Mouse (Mus musculus): ENCODE data around the gene Nphs1. TPM values are rescaled to one million over a fixed set of nuclear protein-coding genes. Genes with fewer than 3 reads are reported as not detected.
A peak's percentile ranks its signal among the peaks of the same experiment; 100 is the strongest.
"Not testable (repeated sequence)": the region's sequence is repeated elsewhere in the genome, so short reads cannot be mapped to it uniquely, and the experiment has no call there.

Gene Nphs1
- polyA plus RNA-seq, 1 experiment = 1.8 TPM

DNA sequence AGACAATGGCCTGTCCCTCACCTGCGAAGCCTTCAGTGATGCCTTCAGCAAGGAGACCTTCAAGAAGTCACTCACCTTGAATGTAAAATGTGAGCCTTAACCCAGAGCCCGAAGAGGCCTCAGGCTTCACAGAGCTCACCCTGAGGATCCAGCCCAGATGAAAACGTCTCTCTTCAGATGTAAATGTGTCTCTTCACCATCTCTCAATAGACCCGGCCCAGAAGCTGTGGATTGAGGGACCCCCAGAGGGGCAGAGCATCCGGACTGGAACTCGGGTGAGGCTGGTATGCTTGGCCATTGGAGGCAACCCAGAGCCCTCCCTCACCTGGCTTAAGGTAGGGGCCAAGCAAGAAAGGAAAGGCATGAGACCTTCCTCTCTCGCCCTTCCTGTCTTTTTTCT is 5.5 kb downstream of the Nphs1 start:
- 32% methylated on average over 7 of the region's 7 CpGs for WGBS
- DNase-seq (ENCODE audit: low read depth in 1 of 2, low spot score in 2 of 2) = no peak
- no peak overlapping the region for H3K4me3 ChIP-seq (ENCODE audit: extremely low read depth, insufficient read depth, insufficient read length)
- H3K27ac ChIP-seq (ENCODE audit: insufficient read depth, low read length) = no peak overlapping the region
- no peaks in the 10 kb centered on the region for H3K36me3 ChIP-seq (ENCODE audit: control insufficient read depth, insufficient read depth, low read length)
- peaks cover 16% of the 10 kb centered on the region for H3K27me3 ChIP-seq (ENCODE audit: control insufficient read depth, insufficient read depth, low read length)
- no peaks in the 10 kb centered on the region for H3K4me1 ChIP-seq (ENCODE audit: control insufficient read depth, insufficient read depth, insufficient read length)
- TF ChIP-seq CTCF (IDR thresholded peaks at IDR 0.05; ENCODE audit: extremely low read depth, insufficient read depth, insufficient read length, insufficient replicate concordance) (no peak), POLR2A (IDR thresholded peaks at IDR 0.05; ENCODE audit: low read depth, low read length) (no peak)

DNA sequence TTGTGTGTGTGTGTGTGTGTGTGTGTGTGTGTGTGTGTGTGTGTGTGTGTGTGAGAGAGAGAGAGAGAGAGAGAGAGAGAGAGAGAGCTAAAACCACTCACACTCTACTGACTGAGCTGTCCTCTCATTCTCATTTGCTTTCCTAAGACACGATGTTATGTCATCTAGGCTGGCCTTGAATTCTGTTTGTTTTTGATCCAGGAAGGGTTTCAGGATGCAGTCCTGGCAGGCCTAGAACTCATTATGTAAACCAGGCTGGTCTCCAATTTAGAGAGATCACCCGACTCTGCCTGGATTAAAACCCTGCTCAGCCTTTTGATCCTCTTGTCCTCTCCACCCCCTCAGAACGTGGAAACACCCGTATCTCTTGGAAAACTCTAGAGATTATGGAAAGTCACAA is 5.9 kb downstream of the Nphs1 start:
- Histone ChIP-seq H3K4me3 (ENCODE audit: extremely low read depth, insufficient read depth, insufficient read length) (no peak overlapping the region), H3K36me3 (ENCODE audit: control insufficient read depth, insufficient read depth, low read length) (no peaks in the 10 kb centered on the region), H3K4me1 (ENCODE audit: control insufficient read depth, insufficient read depth, insufficient read length) (no peaks in the 10 kb centered on the region), H3K27me3 (ENCODE audit: control insufficient read depth, insufficient read depth, low read length) (peaks cover 16% of the 10 kb centered on the region), H3K27ac (ENCODE audit: insufficient read depth, low read length) (no peak overlapping the region)
- 26% methylated on average over 4 of the region's 4 CpGs for WGBS
- DNase-seq (ENCODE audit: low read depth in 1 of 2, low spot score in 2 of 2) = no peak
- TF ChIP-seq CTCF (IDR thresholded peaks at IDR 0.05; ENCODE audit: extremely low read depth, insufficient read depth, insufficient read length, insufficient replicate concordance) = no peak
- no peak for TF ChIP-seq POLR2A (IDR thresholded peaks at IDR 0.05; ENCODE audit: low read depth, low read length)

DNA sequence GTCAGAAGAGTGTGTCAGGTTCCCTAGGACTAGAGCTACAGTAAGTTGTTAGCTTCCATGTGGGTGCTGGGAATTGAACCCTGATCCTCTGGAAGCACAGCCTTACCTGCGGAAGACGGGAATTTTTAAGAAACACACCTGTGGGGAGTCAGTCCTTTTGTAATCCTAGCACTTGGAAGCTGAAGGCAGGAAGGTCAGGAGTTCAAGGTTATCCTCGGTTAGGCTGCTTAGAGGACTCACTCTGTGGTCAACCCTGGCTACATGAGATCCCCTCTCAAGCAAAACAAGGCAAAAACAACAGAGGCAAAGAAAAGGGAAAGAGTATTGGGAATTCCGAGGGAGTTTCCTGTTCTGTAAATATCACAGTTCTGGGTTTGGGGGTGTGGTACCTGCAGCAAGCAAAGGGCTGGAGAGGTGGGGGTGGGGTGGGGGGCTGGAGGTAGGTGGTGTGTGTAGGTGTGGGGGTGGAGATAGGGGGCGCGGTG is 6.7 kb downstream of the Nphs1 start:
- no peaks in the 10 kb centered on the region for H3K36me3 ChIP-seq (ENCODE audit: control insufficient read depth, insufficient read depth, low read length)
- no peak overlapping the region for H3K4me3 ChIP-seq (ENCODE audit: extremely low read depth, insufficient read depth, insufficient read length)
- DNase-seq (ENCODE audit: low read depth in 1 of 2, low spot score in 2 of 2) = no peak
- WGBS = 18% methylated on average over 6 of the region's 6 CpGs
- no peak for TF ChIP-seq CTCF (IDR thresholded peaks at IDR 0.05; ENCODE audit: extremely low read depth, insufficient read depth, insufficient read length, insufficient replicate concordance)
- TF ChIP-seq POLR2A (IDR thresholded peaks at IDR 0.05; ENCODE audit: low read depth, low read length) = no peak
- H3K4me1 ChIP-seq (ENCODE audit: control insufficient read depth, insufficient read depth, insufficient read length) = no peaks in the 10 kb centered on the region
- H3K27ac ChIP-seq (ENCODE audit: insufficient read depth, low read length) = no peak overlapping the region
- H3K27me3 ChIP-seq (ENCODE audit: control insufficient read depth, insufficient read depth, low read length) = peaks cover 15% of the 10 kb centered on the region

DNA sequence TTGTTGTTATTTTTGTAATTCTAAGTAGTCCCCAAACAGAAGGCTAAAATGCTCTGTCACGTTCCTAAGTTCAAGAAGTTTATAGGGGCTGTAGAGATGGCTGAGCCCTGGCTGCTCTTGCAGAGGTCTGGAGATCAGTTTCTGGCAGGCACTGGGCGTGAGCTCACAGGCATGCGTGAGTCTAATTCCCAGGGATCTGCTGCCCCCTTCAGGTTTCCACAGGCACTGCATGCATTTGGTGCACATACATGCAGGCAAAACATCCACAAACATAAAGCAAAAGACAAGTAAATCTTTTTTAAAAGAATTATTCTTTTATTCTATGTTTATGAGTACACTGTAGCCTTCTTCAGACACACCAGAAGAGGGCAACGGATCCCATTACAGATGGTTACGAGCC is 14.3 kb downstream of the Nphs1 start:
- Histone ChIP-seq H3K27ac (ENCODE audit: insufficient read depth, low read length) (no peak overlapping the region), H3K4me1 (ENCODE audit: control insufficient read depth, insufficient read depth, insufficient read length) (no peaks in the 10 kb centered on the region), H3K36me3 (ENCODE audit: control insufficient read depth, insufficient read depth, low read length) (no peaks in the 10 kb centered on the region), H3K4me3 (ENCODE audit: extremely low read depth, insufficient read depth, insufficient read length) (no peak overlapping the region), H3K27me3 (ENCODE audit: control insufficient read depth, insufficient read depth, low read length) (peaks cover 3% of the 10 kb centered on the region; the same call in 1 of the 2 replicates)
- TF ChIP-seq POLR2A (IDR thresholded peaks at IDR 0.05; ENCODE audit: low read depth, low read length) = no peak
- peak; percentile 17; the same call in 1 of the 2 replicates for TF ChIP-seq CTCF (IDR thresholded peaks at IDR 0.05; ENCODE audit: extremely low read depth, insufficient read depth, insufficient read length, insufficient replicate concordance)
- DNase-seq (ENCODE audit: low read depth in 1 of 2, low spot score in 2 of 2) = peak in 1 of 2 experiments; percentile 19
- WGBS = 46% methylated on average over 5 of the region's 5 CpGs

DNA sequence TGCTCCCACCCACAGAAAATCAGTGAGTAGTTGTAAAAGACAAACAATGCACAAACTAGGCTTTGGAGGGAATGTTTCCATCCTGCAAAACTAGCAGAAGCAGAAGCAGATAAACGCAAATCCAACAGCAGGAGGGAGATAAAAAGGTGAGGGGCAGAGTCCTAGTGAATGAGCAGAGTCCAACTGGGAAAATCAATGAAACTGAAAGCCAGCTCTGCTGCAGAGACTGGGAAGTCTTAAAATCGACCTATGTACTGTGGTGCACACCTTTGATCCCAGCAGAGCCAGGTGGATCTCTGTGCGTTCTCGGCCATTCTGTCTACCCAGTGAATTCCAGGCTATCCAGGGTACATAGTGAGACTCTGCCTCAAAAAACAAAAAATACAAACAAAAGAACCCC is 16.9 kb downstream of the Nphs1 start:
- H3K27ac ChIP-seq (ENCODE audit: insufficient read depth, low read length) = no peak overlapping the region
- H3K4me3 ChIP-seq (ENCODE audit: extremely low read depth, insufficient read depth, insufficient read length) = no peak overlapping the region
- WGBS = 69% methylated on average over 4 of the region's 4 CpGs
- TF ChIP-seq POLR2A (IDR thresholded peaks at IDR 0.05; ENCODE audit: low read depth, low read length) (no peak), CTCF (IDR thresholded peaks at IDR 0.05; ENCODE audit: extremely low read depth, insufficient read depth, insufficient read length, insufficient replicate concordance) (no peak)
- H3K27me3 ChIP-seq (ENCODE audit: control insufficient read depth, insufficient read depth, low read length) = peaks cover 2% of the 10 kb centered on the region; the same call in 1 of the 2 replicates
- H3K36me3 ChIP-seq (ENCODE audit: control insufficient read depth, insufficient read depth, low read length) = no peaks in the 10 kb centered on the region
- H3K4me1 ChIP-seq (ENCODE audit: control insufficient read depth, insufficient read depth, insufficient read length) = no peaks in the 10 kb centered on the region
- DNase-seq (ENCODE audit: low read depth in 1 of 2, low spot score in 2 of 2) = no peak

DNA sequence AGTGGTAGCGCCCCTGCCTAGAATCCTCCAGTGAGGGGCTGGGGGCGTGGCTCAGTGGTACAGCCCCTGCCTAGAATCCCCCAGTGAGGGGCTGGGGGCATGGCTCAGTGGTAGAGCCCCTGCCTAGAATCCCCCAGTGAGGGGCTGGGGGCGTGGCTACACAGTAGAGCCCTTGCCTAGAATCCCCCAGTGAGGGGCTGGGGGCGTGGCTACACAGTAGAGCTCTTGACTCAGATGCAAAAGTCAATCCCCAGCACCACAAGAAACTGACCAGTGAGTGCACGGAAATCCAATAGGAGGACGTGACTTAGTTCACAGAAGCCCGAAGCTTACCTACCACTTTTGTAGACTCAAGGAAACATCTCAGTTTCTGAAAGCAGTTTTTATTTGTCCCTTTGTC is 18.0 kb downstream of the Nphs1 start:
- not testable (repeated sequence) for H3K4me1 ChIP-seq (ENCODE audit: control insufficient read depth, insufficient read depth, insufficient read length); H3K4me3 ChIP-seq (ENCODE audit: extremely low read depth, insufficient read depth, insufficient read length); H3K36me3 ChIP-seq (ENCODE audit: control insufficient read depth, insufficient read depth, low read length); H3K27me3 ChIP-seq (ENCODE audit: control insufficient read depth, insufficient read depth, low read length); DNase-seq (ENCODE audit: low read depth in 1 of 2, low spot score in 2 of 2); H3K27ac ChIP-seq (ENCODE audit: insufficient read depth, low read length)
- 83% methylated on average over 7 of the region's 7 CpGs for WGBS

DNA sequence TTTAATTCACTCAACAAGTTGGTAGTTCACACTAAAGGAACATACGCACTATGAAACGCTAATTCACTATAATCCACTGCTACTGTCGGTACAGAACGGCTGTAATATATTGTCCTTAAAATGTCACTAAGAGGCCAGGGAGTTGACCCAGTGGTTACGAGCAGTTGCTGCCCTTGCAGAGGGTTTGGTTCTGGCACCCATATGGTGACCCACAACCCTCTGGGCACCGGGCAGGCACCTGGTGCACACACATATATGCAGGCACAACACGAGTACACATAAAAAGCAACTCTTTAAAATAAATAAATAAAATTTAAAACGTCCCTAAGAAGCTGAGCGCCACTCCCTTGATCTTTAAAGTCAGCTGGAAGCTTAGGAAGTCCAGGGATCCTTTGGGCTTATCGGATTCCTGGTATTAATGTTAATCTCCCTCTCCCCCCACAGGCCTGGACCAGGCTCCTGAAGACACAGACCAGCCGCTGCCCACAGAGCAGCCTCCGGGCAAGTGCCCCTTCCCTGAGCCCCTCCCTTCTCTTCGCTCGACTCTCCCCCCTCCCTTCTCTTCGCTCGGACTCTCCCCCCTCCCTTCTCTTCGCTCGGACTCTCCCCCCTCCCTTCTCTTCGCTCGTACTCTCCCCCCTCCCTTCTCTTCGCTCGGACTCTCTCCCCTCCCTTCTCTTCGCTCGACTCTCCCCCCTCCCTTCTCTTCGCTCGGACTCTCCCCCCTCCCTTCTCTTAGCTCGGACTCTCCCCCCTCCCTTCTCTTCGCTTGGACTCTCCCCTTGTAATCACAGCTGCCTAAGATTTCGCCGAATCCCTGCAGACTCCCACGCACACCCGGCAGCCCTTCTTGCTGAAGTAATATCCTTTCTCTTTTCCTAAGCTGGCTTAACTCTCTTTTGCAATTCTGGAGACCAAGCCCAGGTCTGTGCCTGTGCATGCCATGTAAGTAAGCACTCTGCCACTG is 19.6 kb downstream of the Nphs1 start:
- Histone ChIP-seq H3K4me1 (ENCODE audit: control insufficient read depth, insufficient read depth, insufficient read length) (no peaks in the 10 kb centered on the region), H3K27me3 (ENCODE audit: control insufficient read depth, insufficient read depth, low read length) (0 out of 2 replicates have a peak, but pooled peaks cover 2% of the 10 kb centered on the region), H3K36me3 (ENCODE audit: control insufficient read depth, insufficient read depth, low read length) (no peaks in the 10 kb centered on the region), H3K27ac (ENCODE audit: insufficient read depth, low read length) (no peak overlapping the region), H3K4me3 (ENCODE audit: extremely low read depth, insufficient read depth, insufficient read length) (no peak overlapping the region)
- no peak for DNase-seq (ENCODE audit: low read depth in 1 of 2, low spot score in 2 of 2)
- TF ChIP-seq CTCF (IDR thresholded peaks at IDR 0.05; ENCODE audit: extremely low read depth, insufficient read depth, insufficient read length, insufficient replicate concordance) (no peak), POLR2A (IDR thresholded peaks at IDR 0.05; ENCODE audit: low read depth, low read length) (no peak)
- 24% methylated on average over 27 of the region's 32 CpGs for WGBS
